Mouse (Mus musculus) CH12.LX (cell line): Measurements from ENCODE around the gene C130032M10Rik.

Source experiments
- CTCF ChIP-seq, 2 experiments: IDR thresholded peaks in 1 of 2; conservative IDR thresholded peaks in 1 of 2; 2 replicates each; pipeline ENCODE4 v1.5.1; 2011 to 2012; ENCODE audit warnings: low read depth in 2 of 2, low read length in 2 of 2, improper control_type of control experiment in 1 of 2, inconsistent platforms in 1 of 2, mild to moderate bottlenecking in 1 of 2, moderate library complexity in 1 of 2
- EP300 ChIP-seq: IDR thresholded peaks from 2 replicates; pipeline ENCODE4 v1.6.1; 2011; ENCODE audit warnings: low read length, improper control_type of control experiment
- ETS1 ChIP-seq: conservative IDR thresholded peaks from 2 replicates; pipeline ENCODE4 v1.6.1; 2012; ENCODE audit warnings: low read depth, mild to moderate bottlenecking, inconsistent platforms, low read length, improper control_type of control experiment, moderate library complexity
- JUND ChIP-seq: conservative IDR thresholded peaks from 2 replicates; pipeline ENCODE4 v1.6.1; 2011; ENCODE audit warnings: low read depth, low read length, improper control_type of control experiment
- MAX ChIP-seq: IDR thresholded peaks from 2 replicates; pipeline ENCODE4 v1.6.1; 2011; ENCODE audit warnings: low read length, improper control_type of control experiment
- MEF2A ChIP-seq: IDR thresholded peaks from 2 replicates; pipeline ENCODE4 v1.6.1; 2014; ENCODE audit warnings: low read depth, mild to moderate bottlenecking, inconsistent platforms, low read length, improper control_type of control experiment, borderline replicate concordance
- MXI1 ChIP-seq: IDR thresholded peaks from 2 replicates; pipeline ENCODE4 v1.6.1; 2011; ENCODE audit warnings: mild to moderate bottlenecking, low read depth, low read length, improper control_type of control experiment
- POLR2A ChIP-seq: IDR thresholded peaks from 2 replicates; pipeline ENCODE4 v1.6.1; 2011; ENCODE audit warnings: low read depth, mild to moderate bottlenecking, improper control_type of control experiment, low read length
- POLR2AphosphoS2 ChIP-seq: IDR thresholded peaks from 2 replicates; pipeline ENCODE4 v1.6.1; 2011; ENCODE audit warnings: low read depth, low read length, improper control_type of control experiment
- SMC3 ChIP-seq: IDR thresholded peaks from 2 replicates; pipeline ENCODE4 v1.6.1; 2011; ENCODE audit warnings: low read depth, low read length, improper control_type of control experiment
- ZC3H11A ChIP-seq: IDR thresholded peaks from 2 replicates; pipeline ENCODE4 v1.6.1; 2012; ENCODE audit warnings: low read depth, mild to moderate bottlenecking, inconsistent platforms, low read length, improper control_type of control experiment
- ZMIZ1 ChIP-seq: IDR thresholded peaks from 2 replicates; pipeline ENCODE4 v1.6.1; 2012; ENCODE audit warnings: low read depth, mild to moderate bottlenecking, inconsistent platforms, low read length, improper control_type of control experiment
- ZNF384 ChIP-seq: IDR thresholded peaks from 2 replicates; pipeline ENCODE4 v1.6.1; 2012; ENCODE audit warnings: low read depth, low read length, improper control_type of control experiment, inconsistent platforms

GRCm38 (mm10) chr9:114547643-114548077 is 32.2 kb downstream of the C130032M10Rik start:
- no peak for TF ChIP-seq MAX
- no peak for TF ChIP-seq EP300
- TF ChIP-seq ZC3H11A, result no peak
- no peak for TF ChIP-seq POLR2A
- no peak for TF ChIP-seq MEF2A
- TF ChIP-seq POLR2AphosphoS2, result no peak
- TF ChIP-seq CTCF (conservative IDR thresholded peaks at IDR 0.05 in 1 of 2, IDR thresholded peaks at IDR 0.05 in 1 of 2; ENCODE audit: low read depth in 2 of 2, low read length in 2 of 2), result no peak
- no peak for TF ChIP-seq MXI1
- TF ChIP-seq ZNF384, result no peak
- TF ChIP-seq SMC3, result no peak
- no peak for TF ChIP-seq ZMIZ1
- TF ChIP-seq ETS1, result no peak
- no peak for TF ChIP-seq JUND
